Mouse (Mus musculus) hematopoietic multipotent progenitor cell, adult 10-12 weeks (in vitro differentiated cells): ENCODE data around the gene Sars. TPM values are rescaled to one million over a fixed set of nuclear protein-coding genes. Genes with fewer than 3 reads are reported as not detected.

Experiments
- polyA plus RNA-seq: library from polyadenylated mRNA; stranded (reverse); fragments of >175 nt; gene quantifications from 2 replicates; pipeline ENCODE4 v1.2.3, GENCODE M21; 2012; ENCODE audit warnings: low replicate concordance

Sars gene
- polyA plus RNA-seq, result 16.9 and 83.4 TPM in 2 replicates

GRCm38 (mm10) chr3:108444698-108445365 lies at the start of gene Sars:
Gene Sars (minus strand): TSS chr3:108445209.

GRCm38 (mm10) chr3:108414857-108415830 lies 29.9 kb downstream of the Sars start, which contains the start of gene Celsr2:
Gene Celsr2 (minus strand): TSS chr3:108415552.

GRCm38 (mm10) chr3:108383485-108384354 lies 61.3 kb downstream of the Sars start, which contains the start of gene Psrc1:
Gene Psrc1 (plus strand): TSS chr3:108383839.

Other genes starting within 250 kb of the Sars start
- gene Cyb561d1, start 244.0 kb downstream of the Sars start, polyA plus RNA-seq, result 13.5 and 17.0 TPM in 2 replicates
- 20.8 and 24.5 TPM in 2 replicates for gene Atxn7l2, start 234.3 kb downstream of the Sars start, polyA plus RNA-seq
- not detected in 2 replicates for gene Sypl2, start 218.6 kb downstream of the Sars start, polyA plus RNA-seq
- 1.6 and 4.8 TPM in 2 replicates for gene Psma5, start 188.3 kb downstream of the Sars start, polyA plus RNA-seq
- 8.5 and 14.4 TPM in 2 replicates for gene Sort1, start 161.1 kb downstream of the Sars start, polyA plus RNA-seq
- not detected in 2 replicates for gene Mybphl, start 80.3 kb downstream of the Sars start, polyA plus RNA-seq
- 2.0 and 4.1 TPM in 2 replicates for gene Psrc1, start 61.4 kb downstream of the Sars start, polyA plus RNA-seq
- 3.1 and 5.0 TPM in 2 replicates for gene Celsr2, start 29.7 kb downstream of the Sars start, polyA plus RNA-seq
- not detected in 2 replicates for gene 1700013F07Rik, start 88.9 kb upstream of the Sars start, polyA plus RNA-seq
- 0.23 and 0.47 TPM in 2 replicates for gene 5330417C22Rik, start 91.3 kb upstream of the Sars start, polyA plus RNA-seq
- 2.9 and 4.1 TPM in 2 replicates for gene Tmem167b, start 117.3 kb upstream of the Sars start, polyA plus RNA-seq
- gene Taf13, start 126.5 kb upstream of the Sars start, polyA plus RNA-seq, result 0.25 and 1.1 TPM in 2 replicates
- 4.8 and 16.8 TPM in 2 replicates for gene Wdr47, start 146.1 kb upstream of the Sars start, polyA plus RNA-seq
- 8.2 and 15.6 TPM in 2 replicates for gene Clcc1, start 208.7 kb upstream of the Sars start, polyA plus RNA-seq